Mouse (Mus musculus) bone marrow, adult 2 months (tissue): ENCODE measurements around the gene Foxi3. TPM values are rescaled to one million over a fixed set of nuclear protein-coding genes. Genes with fewer than 3 reads are reported as not detected.

Experiments used
- H3K27ac ChIP-seq: fragments of 200-500 bp; 2 replicates; pipeline ENCODE4 v1.5.1; 2012; ENCODE audit warnings: low read depth, mild to moderate bottlenecking, control low read depth, inconsistent platforms, low read length; ENCODE audit not compliant: control insufficient read depth, poor library complexity, insufficient read depth
- H3K4me1 ChIP-seq: fragments of 200-500 bp; 2 replicates; pipeline ENCODE4 v1.6.1; 2011; ENCODE audit warnings: low read length; ENCODE audit not compliant: control insufficient read depth, insufficient read depth
- H3K4me3 ChIP-seq: fragments of 200-500 bp; replicated peaks from 2 replicates; pipeline ENCODE3; 2011; ENCODE audit warnings: mild to moderate bottlenecking, low read depth, low read length, control low read depth; ENCODE audit not compliant: control insufficient read depth
- CTCF ChIP-seq: fragments of 200-500 bp; IDR thresholded peaks from 2 replicates; pipeline ENCODE4 v1.5.1; 2011; ENCODE audit warnings: low read length, control low read depth; ENCODE audit not compliant: control insufficient read depth, insufficient read depth
- POLR2A ChIP-seq: fragments of 200-500 bp; IDR thresholded peaks from 2 replicates; pipeline ENCODE4 v1.6.1; 2011; ENCODE audit warnings: low read depth, mild to moderate bottlenecking, control low read depth, low read length, borderline replicate concordance; ENCODE audit not compliant: control insufficient read depth
- WGBS: fragments of 180-500 bp; shearing (Covaris S2); methylation state at CpG from one replicate; pipeline ENCODE4 v1.1.7; 2018; 5-methylcytosine and 5-hydroxymethylcytosine counted together
- polyA plus RNA-seq: library from polyadenylated mRNA; stranded (reverse); fragments of >200 nt; gene quantifications from 2 replicates; pipeline ENCODE4 v1.2.4, GENCODE M21; 2011; ENCODE audit warnings: low replicate concordance; ENCODE audit not compliant: missing spikeins, insufficient read depth, insufficient read length

Gene Foxi3
- polyA plus RNA-seq, 1 experiment = not detected

- WGBS = 78% methylated on average over 4 of the region's 4 CpGs
- H3K27ac ChIP-seq = no peak overlapping the region
- no peak overlapping the region for H3K4me3 ChIP-seq
- H3K4me1 ChIP-seq = no peaks in the 10 kb centered on the region
- TF ChIP-seq POLR2A (no peak), CTCF (no peak)
Measured at GRCm38 (mm10) chr6:70968291-70968690, 12.0 kb downstream of the Foxi3 start.

GRCm38 (mm10) chr6:70973066-70973465, 16.7 kb downstream of the Foxi3 start:
- TF ChIP-seq CTCF = no peak
- TF ChIP-seq POLR2A = no peak
- H3K27ac ChIP-seq = no peak overlapping the region
- 29% methylated on average over 3 of the region's 3 CpGs for WGBS
- H3K4me3 ChIP-seq = no peak overlapping the region
- no peaks in the 10 kb centered on the region for H3K4me1 ChIP-seq

GRCm38 (mm10) chr6:70981036-70981435, 24.7 kb downstream of the Foxi3 start:
- Histone ChIP-seq H3K4me1 (no peaks in the 10 kb centered on the region), H3K4me3 (no peak overlapping the region), H3K27ac (no peak overlapping the region)
- TF ChIP-seq CTCF = no peak
- no peak for TF ChIP-seq POLR2A
- WGBS = 71% methylated on average over 8 of the region's 8 CpGs

DNA sequence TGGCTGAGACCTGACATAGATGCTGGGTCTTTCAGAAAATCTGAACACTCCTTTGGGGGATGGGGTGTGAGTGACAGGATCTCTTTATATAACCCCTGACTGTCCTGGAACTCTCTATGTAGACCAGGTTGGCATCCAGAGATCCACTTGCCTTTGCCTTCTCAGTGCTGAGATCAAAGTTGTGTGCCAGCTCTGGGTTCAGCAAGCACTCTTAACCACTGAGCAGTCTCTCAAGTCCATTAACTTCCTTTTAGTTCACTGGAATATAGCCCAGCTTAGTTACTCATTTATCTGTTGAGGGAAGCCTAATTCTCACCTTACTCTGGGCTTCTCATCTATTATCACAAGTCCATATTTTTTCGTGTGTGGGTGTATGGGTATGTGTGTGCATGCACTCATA, 26.1 kb downstream of the Foxi3 start:
- Histone ChIP-seq H3K4me3 (no peak overlapping the region), H3K27ac (no peak overlapping the region), H3K4me1 (no peaks in the 10 kb centered on the region)
- WGBS = 68% methylated on average over 1 of the region's 1 CpGs
- TF ChIP-seq POLR2A (no peak), CTCF (no peak)

DNA sequence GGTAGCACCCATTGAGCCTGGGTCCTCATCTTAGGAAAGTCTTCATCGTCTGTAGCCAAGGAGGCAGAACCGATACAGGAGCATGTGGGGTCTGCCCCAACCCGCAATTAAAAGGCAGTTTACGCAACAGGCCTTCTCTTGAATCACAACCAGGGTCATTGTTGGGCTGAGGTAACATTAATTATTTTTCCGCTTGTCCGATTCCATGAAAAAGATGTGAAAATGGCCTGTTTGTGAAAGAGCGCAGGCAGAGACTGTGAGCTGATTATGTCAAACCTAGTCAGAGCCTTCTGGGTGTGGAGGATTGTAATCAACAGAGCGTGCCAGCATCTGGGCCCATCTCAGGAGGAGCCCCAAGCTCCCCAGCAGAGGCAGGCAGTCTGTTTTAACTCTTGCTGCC, 30.4 kb downstream of the Foxi3 start:
- WGBS = 89% methylated on average over 8 of the region's 8 CpGs
- Histone ChIP-seq H3K4me1 (no peaks in the 10 kb centered on the region), H3K4me3 (no peak overlapping the region), H3K27ac (no peak overlapping the region)
- no peak for TF ChIP-seq CTCF
- no peak for TF ChIP-seq POLR2A

DNA sequence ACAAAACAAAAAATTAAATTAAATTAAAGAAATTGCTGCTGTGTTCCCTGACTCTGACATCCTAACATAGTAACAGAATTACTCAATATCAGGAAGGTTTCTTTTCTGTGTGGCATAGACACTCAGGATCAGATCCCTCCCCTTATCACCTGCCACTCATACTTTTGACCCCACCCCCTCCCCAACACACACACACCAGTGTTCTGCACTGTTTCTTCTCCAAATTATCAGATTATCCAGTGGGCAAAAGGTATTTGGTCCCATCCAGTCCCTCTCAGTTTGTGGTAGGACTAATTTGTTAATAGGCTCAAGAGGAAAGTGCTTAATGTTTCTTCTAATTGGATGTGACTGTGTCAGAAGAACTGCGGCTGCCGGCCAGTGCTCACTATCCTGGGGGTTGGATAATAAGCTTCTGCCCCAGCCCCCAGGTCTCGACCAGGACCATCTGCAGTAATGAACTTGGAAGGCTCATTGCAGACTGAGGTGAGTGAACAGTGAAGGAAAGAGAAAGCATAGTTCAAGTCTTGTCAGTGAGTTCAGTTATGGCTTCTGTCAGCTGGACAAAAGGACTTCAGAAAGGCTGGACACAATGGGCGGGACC, 39.9 kb downstream of the Foxi3 start:
- 81% methylated on average over 4 of the region's 4 CpGs for WGBS
- TF ChIP-seq CTCF = no peak
- Histone ChIP-seq H3K4me1 (no peaks in the 10 kb centered on the region), H3K27ac (no peak overlapping the region), H3K4me3 (no peak overlapping the region)

DNA sequence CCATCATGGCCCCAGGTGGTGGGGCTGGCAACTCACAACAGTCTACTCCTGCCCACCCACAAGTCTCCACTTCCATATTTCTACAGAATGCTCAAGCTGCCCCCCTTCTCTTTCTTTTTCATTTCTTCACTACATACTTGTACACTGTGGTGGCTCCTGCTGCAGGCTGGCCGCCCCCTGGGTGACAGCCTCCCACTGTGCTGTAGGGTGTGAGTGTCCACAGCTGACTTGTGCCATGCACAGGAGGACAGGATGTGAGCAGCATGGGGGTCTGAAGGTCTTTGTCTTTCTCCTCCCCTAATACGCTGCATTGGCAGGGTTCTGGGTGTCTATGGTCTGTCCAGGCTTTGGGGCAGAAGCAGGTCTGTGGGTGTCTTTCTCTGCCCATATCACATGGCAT, 46.3 kb downstream of the Foxi3 start:
- H3K4me3 ChIP-seq = no peak overlapping the region
- no peaks in the 10 kb centered on the region for H3K4me1 ChIP-seq
- no peak for TF ChIP-seq POLR2A
- TF ChIP-seq CTCF = no peak
- 73% methylated on average over 2 of the region's 2 CpGs for WGBS
- H3K27ac ChIP-seq = no peak overlapping the region

GRCm38 (mm10) chr6:71004161-71004560, 47.8 kb downstream of the Foxi3 start:
- 88% methylated on average over 2 of the region's 2 CpGs for WGBS
- no peak for TF ChIP-seq POLR2A
- Histone ChIP-seq H3K4me1 (no peaks in the 10 kb centered on the region), H3K4me3 (no peak overlapping the region), H3K27ac (no peak overlapping the region)

Other genes with a start within 250 kb of the Foxi3 start
- 65.3 and 78.5 TPM in 2 replicates for gene Rpia, start 164.3 kb upstream of the Foxi3 start, polyA plus RNA-seq
- gene Eif2ak3, start 112.0 kb upstream of the Foxi3 start, polyA plus RNA-seq = 10.9 and 12.4 TPM in 2 replicates
- gene Tex37, start 37.6 kb upstream of the Foxi3 start, polyA plus RNA-seq = not detected in 2 replicates
- not detected in 2 replicates for gene Thnsl2, start 187.9 kb downstream of the Foxi3 start, polyA plus RNA-seq
- gene Fabp1, start 243.3 kb downstream of the Foxi3 start, polyA plus RNA-seq = 31.0 and 166 TPM in 2 replicates